Mouse (Mus musculus) layer of hippocampus, postnatal 25 days (tissue): ENCODE results near the gene Son. TPM values are rescaled to one million over a fixed set of nuclear protein-coding genes. Genes with fewer than 3 reads are reported as not detected.
"Not testable (repeated sequence)": the region's sequence is repeated elsewhere in the genome, so short reads cannot be mapped to it uniquely, and the experiment has no call there.

Source experiments
- DNase-seq, 2 experiments: peaks; one replicate each; pipeline ENCODE4 v3.0.0; 2022; ENCODE audit warnings: mixed read lengths in 2 of 2, low spot score in 1 of 2; ENCODE audit errors: extremely low spot score in 1 of 2
- total RNA-seq, 2 experiments: library from RNA; stranded (reverse); gene quantifications; 2 replicates each; pipeline ENCODE4 v1.2.3; 2021

The Son gene
- total RNA-seq, 2 experiments from 2014 or later = 212 to 264 TPM

- no peak for DNase-seq
Measured at GRCm38 (mm10) chr16:91633641-91634040, 13.7 kb upstream of the Son start.

DNA sequence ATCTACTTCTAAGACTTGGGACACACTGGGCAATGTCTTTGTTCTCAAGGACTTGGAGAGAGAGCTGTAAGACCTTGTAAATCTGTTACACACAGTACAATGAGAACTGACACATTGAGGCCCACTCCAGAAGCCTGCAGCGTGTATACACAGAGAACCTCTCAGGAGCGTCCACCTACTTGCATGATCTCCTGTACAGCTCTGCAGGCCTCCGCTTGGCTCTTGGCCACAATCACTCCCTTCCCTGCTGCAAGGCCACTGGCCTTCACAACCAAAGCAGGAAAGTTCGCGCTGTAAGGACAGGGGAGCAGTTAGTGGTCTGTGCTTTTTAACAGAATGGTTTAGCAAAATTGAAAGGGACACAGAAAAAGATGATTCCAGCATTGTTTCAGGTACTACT, 8.1 kb upstream of the Son start:
- DNase-seq = no peak

GRCm38 (mm10) chr16:91639636-91640035, 7.7 kb upstream of the Son start:
- no peak for DNase-seq

DNA sequence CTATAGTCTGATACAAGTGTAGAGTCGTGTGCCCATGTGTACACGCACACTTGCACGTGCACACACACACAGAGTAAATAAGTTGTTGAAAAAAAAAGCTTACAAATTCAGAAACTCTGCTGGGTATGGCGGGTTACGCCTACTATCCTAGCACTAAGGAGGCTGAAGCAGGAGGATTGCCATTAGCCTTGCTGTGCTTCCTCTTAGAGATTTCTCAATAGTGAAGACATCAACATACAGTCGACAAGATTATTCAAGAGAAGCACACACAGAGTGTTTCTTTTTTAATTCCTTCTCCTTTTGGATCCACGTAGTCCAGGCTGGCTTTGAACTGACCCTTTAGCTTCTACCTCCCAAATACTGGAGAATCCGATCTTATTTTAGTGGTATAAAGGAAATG, 7.1 kb upstream of the Son start:
- no peak for DNase-seq

GRCm38 (mm10) chr16:91644901-91645300, 2.4 kb upstream of the Son start:
- no peak for DNase-seq

- not testable (repeated sequence) for DNase-seq
Measured at GRCm38 (mm10) chr16:91645420-91645819, 1.9 kb upstream of the Son start.

- DNase-seq = no peak
Measured at GRCm38 (mm10) chr16:91645995-91646602, 1.2 kb upstream of the Son start.

DNA sequence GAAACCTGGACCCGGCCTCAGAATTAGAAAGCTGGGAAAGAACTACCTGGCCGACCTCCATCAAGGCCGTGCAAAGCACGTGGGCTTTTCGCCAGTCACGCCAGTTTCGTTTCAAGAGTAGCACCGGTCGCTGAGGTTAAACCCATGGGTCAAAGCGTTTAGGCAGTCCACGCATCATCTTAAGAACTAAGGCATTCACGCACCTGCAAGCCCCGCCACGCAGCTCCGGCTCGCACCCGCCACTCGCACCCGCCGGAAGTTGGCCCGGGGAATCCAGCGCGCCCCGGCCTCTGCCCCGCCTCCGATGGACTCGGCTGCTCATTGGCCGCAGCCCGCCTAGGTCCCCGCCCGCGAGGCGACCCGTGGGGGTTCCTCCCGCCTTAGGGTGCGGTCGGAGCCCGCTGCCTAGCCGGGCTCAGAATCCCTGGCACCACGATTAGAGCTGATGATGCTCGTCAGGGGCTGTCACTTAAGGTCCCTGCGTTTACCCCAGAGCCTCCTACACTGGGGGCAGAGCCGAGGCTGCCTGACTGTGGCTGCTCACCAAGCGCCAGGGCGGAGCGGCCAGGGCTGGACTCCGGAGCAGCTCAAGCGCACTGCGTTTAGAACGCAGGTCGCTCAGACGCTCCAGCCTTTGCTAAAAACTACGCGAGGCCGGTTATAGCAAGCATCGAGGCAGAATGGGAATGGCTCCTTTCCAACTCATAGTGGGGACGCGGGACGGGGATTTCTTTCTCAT, 456 bp upstream of the Son start, which contains the start of gene Gart:
Gene Gart, minus strand, starts transcription at position 272 of the 739 bp plus-strand sequence.
- peak; percentile 78 to 87 for DNase-seq

DNA sequence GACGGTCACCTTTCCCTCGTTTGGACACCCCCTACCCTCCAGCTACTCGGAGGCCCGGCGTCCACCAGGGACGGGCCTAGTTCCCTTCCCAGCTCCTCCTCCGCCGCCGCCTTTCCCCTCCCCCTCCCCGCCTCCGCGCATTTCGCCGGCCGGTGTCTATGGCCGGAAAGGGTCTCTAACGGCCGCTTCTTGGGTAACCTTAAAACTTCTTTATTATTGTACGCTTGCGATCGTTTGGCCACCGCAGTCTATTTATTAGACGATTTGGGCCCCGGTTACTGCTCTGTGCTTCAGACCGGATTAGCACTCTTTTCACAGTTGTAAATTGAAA, 879 bp downstream of the Son start:
- peak; percentile 70 to 71 for DNase-seq

GRCm38 (mm10) chr16:91649246-91649645, 1.9 kb downstream of the Son start:
- DNase-seq = no peak

DNA sequence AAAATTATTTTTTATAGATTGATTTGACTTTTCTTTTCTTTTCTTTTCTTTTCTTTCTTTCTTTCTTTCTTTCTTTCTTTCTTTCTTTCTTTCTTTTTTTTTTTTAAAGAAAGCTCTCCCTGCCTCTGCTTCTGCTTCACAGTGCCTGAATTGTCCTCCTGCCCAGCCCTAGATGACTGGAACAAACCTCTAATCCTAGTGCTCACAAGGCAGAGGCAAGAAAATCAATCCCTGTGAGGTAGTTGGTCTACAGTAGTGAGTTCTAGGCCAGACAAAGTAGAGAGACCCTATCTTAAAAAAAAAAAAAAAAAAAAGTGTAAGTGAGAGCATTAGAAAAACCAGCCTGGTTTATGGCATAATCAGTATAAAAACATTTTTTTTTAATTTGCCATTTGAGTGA, 2.5 kb downstream of the Son start:
- DNase-seq = no peak

DNA sequence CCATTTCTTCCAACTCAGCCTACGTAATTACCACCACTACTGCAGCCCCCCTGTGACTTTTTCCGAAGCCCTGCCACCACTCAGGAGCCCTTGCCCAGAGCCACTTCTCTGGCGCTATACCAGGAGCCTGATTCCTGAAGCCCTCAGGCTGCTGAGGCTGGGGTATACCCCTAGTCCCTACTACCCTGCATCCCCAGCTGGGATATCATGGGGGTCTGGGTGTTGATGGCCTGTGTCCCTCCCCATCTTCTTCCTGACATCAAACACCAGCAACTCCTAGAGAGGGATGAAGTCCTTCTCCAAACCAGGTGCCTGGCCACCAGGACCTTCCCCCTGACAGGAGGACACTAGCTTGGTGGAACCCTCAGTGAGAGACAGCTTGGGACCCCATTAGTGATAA, 4.9 kb downstream of the Son start:
- no peak for DNase-seq

- DNase-seq = no peak
Measured at GRCm38 (mm10) chr16:91655285-91655684, 8.0 kb downstream of the Son start.

DNA sequence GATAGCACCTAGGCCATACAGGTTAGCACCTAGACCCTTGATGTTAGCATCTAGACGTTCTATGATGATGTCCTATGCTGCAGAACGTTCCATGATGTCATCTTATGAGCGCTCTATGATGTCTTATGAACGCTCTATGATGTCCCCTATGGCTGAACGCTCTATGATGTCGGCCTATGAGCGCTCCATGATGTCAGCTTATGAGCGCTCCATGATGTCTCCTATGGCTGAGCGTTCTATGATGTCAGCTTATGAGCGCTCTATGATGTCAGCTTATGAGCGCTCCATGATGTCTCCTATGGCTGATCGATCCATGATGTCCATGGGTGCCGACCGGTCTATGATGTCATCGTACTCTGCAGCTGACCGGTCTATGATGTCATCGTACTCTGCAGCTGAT, 10.0 kb downstream of the Son start:
- no peak for DNase-seq

- DNase-seq = no peak
Measured at GRCm38 (mm10) chr16:91658471-91658870, 11.2 kb downstream of the Son start.

- no peak for DNase-seq
Measured at GRCm38 (mm10) chr16:91659798-91660197, 12.5 kb downstream of the Son start.

DNA sequence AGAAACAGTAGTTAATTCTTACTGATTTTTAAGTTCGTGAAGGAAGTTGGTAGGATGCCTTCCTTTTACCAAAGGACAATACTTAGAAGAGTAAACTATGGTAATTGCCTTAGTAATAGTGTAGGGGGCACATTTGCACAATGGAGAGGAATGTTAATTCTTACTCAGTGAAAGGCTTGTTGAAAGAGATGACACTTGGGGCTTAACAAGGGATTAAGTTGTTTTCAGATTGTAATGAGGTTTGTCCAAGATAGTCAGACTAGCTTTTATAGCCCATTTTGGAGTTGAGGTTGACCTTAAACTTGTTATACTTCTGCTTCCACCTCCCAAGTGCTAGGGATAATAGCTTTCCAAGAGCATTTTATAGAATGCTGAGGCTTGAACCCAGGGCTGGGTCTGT, 14.1 kb downstream of the Son start:
- no peak for DNase-seq

GRCm38 (mm10) chr16:91662336-91662735, 15.0 kb downstream of the Son start:
- no peak for DNase-seq

GRCm38 (mm10) chr16:91663795-91664194, 16.5 kb downstream of the Son start:
- DNase-seq = no peak

- DNase-seq = no peak
Measured at GRCm38 (mm10) chr16:91674500-91674899, 27.2 kb downstream of the Son start.

DNA sequence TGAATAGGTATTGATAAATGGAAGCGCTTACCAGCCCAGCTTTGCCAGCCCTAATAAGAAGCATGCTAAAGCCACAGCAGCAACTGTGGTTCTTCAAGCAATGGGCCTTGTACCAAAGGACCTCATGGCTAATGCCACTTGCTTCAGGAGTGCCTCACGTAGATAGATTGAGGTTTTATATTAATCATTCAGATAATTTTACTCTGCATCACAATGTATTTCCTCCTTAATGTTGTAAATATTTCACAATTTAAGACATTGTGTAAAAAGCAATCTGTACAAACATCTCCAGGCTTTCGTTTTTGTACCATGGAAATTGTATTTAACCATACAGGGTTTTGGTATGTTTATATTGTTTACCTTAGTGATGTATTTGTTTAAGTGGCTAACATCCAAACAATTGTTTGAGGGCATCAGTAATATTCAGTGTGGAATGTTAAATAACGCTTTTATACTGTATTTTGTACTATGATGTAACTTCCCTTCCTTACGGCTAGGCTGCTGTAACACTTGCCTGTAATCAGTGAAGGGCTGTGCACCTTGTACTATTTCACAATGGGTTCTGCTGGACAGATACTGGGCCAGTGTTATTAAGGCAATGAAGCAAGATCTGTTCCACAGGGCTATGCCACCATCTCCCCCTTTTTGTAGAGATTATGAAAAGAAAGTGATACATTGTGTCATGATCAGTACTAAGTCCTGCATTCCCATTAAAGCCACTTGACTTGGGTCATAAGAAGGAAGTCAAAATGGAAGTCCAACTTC, 31.0 kb downstream of the Son start:
- DNase-seq = no peak

DNA sequence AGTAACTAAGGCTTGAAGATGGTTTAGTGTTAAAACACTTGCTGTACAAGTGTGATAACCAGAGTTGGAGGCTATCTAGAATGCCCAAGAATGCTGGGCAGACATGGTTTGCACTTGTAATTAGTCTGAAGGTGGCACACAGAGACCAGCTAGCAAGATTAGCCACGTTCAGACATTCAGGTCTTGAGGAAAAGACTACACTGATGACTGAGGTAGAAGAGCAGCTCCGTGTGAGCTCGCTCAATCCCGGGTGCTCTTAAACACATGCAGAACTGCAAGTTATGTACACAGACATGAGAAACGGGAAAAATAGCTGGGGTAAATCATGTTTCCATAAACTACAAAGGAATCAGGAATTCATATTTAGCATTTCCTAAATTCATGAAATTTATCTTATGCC, 33.4 kb downstream of the Son start:
- no peak for DNase-seq
